Comparison of ENCODE assay signal across 12 mouse cellular contexts in genomic region chr14:75068430-75069112, GRCm38 (mm10). TPM values are rescaled to one million over a fixed set of nuclear protein-coding genes. Genes with fewer than 3 reads are reported as not detected.
A peak's percentile ranks its signal among the peaks of the same experiment; 100 is the strongest.
DNase-seq lines count a peak whose midpoint lies in the region; ATAC-seq and TF ChIP-seq lines count a peak whose summit lies in the region.
"Had no signal": no experiment of that assay in that cellular context is flagged by ENCODE, and none has a peak within 500 bp of the region (broad histone marks: within the 10 kb centered on the region; RNA-seq: fewer than 3 reads in every experiment).

No protein-coding gene starts in this region.

- TF ChIP-seq POLR2A in bone marrow macrophage, adult 2 months (IDR thresholded peaks at IDR 0.05; ENCODE audit: borderline replicate concordance, low read depth, low read length) = no peak

- no peak for TF ChIP-seq CTCF in bone marrow macrophage, adult 2 months (IDR thresholded peaks at IDR 0.05; ENCODE audit: low read depth, low read length)
- no peak for TF ChIP-seq CTCF in midbrain, postnatal 0 days (IDR thresholded peaks at IDR 0.05)

- H3K36me3 ChIP-seq in forebrain, embryonic 11.5 days (ENCODE audit: control insufficient read depth, insufficient read depth, low read length) = no peaks in the 10 kb centered on the region
- H3K36me3 ChIP-seq in forebrain, embryonic 10.5 days (replicated peaks) = no peaks in the 10 kb centered on the region
- no peaks in the 10 kb centered on the region for H3K36me3 ChIP-seq in midbrain, embryonic 11.5 days (ENCODE audit: control insufficient read depth, insufficient read depth, low read length)
- no peaks in the 10 kb centered on the region for H3K36me3 ChIP-seq in midbrain, postnatal 0 days (ENCODE audit: insufficient read depth, low read length)

- DNase-seq in forebrain, embryonic 11.5 days (ENCODE audit: low spot score) = peak; percentile 35
- no peak for DNase-seq in forebrain, embryonic 10.5 days (ENCODE audit: extremely low spot score, low spot score)
- DNase-seq in lung, postnatal 10 days = peak; percentile 16
- DNase-seq in spleen, postnatal 4 days (ENCODE audit: low spot score in 2 of 2) = peak; percentile 23 to 67
- no peak for DNase-seq in midbrain, embryonic 11.5 days (ENCODE audit: low spot score, missing footprints)
- no peak for DNase-seq in midbrain, postnatal 0 days (ENCODE audit: low spot score)
- DNase-seq in right cerebral cortex, postnatal 4 days = no peak
- DNase-seq: cerebellum, adult 9-10 months; kidney, adult 8-10 months; right cerebral cortex, postnatal 14 days had no signal

- no peak overlapping the region for H3K27ac ChIP-seq in forebrain, embryonic 11.5 days (ENCODE audit: low read depth, low read length)
- H3K27ac ChIP-seq in forebrain, embryonic 10.5 days = no peak overlapping the region
- peak overlapping the region; percentile 95 for H3K27ac ChIP-seq in bone marrow macrophage, adult 2 months (ENCODE audit: insufficient read depth, low read depth, low read length)
- H3K27ac ChIP-seq in midbrain, embryonic 11.5 days (ENCODE audit: low read depth, low read length) = no peak overlapping the region
- H3K27ac ChIP-seq in midbrain, postnatal 0 days (ENCODE audit: low read depth, low read length) = no peak overlapping the region
- H3K27ac ChIP-seq: heart, adult 2 months had no signal

- H3K9me3 ChIP-seq in forebrain, embryonic 11.5 days (ENCODE audit: control insufficient read depth, low read length) = no peaks in the 10 kb centered on the region
- no peaks in the 10 kb centered on the region for H3K9me3 ChIP-seq in forebrain, embryonic 10.5 days
- H3K9me3 ChIP-seq in midbrain, embryonic 11.5 days (ENCODE audit: control insufficient read depth, low read length) = no peaks in the 10 kb centered on the region
- H3K9me3 ChIP-seq in midbrain, postnatal 0 days (ENCODE audit: low read length) = no peaks in the 10 kb centered on the region

- H3K4me1 ChIP-seq in forebrain, embryonic 11.5 days (replicated peaks; ENCODE audit: control insufficient read depth, insufficient read depth, low read length) = no peaks in the 10 kb centered on the region
- no peaks in the 10 kb centered on the region for H3K4me1 ChIP-seq in forebrain, embryonic 10.5 days
- peaks cover 28% of the 10 kb centered on the region for H3K4me1 ChIP-seq in bone marrow macrophage, adult 2 months (ENCODE audit: control insufficient read depth, insufficient read depth, low read length)
- H3K4me1 ChIP-seq in midbrain, embryonic 11.5 days (ENCODE audit: control insufficient read depth, insufficient read depth, low read length) = no peaks in the 10 kb centered on the region
- H3K4me1 ChIP-seq in midbrain, postnatal 0 days (ENCODE audit: insufficient read depth, low read length) = no peaks in the 10 kb centered on the region

- no peak overlapping the region for H3K4me2 ChIP-seq in forebrain, embryonic 11.5 days (ENCODE audit: low read depth, low read length, severe bottlenecking)
- H3K4me2 ChIP-seq in midbrain, embryonic 11.5 days = no peak overlapping the region
- no peak overlapping the region for H3K4me2 ChIP-seq in midbrain, postnatal 0 days (ENCODE audit: low read depth, low read length, poor library complexity, severe bottlenecking)

- 90% methylated on average over 19 of the region's 19 CpGs for WGBS in forebrain, embryonic 11.5 days
- WGBS in forebrain, embryonic 10.5 days = 87% methylated on average over 19 of the region's 19 CpGs
- WGBS in midbrain, embryonic 11.5 days = 92% methylated on average over 18 of the region's 19 CpGs
- WGBS in midbrain, postnatal 0 days = 87% methylated on average over 16 of the region's 19 CpGs

- ATAC-seq in forebrain, embryonic 11.5 days (replicated peaks; ENCODE audit: low FRiP score) = no peak
- no peak for ATAC-seq in midbrain, embryonic 11.5 days (ENCODE audit: low FRiP score)
- no peak for ATAC-seq in midbrain, postnatal 0 days (ENCODE audit: low FRiP score)

- no peak overlapping the region for H3K4me3 ChIP-seq in forebrain, embryonic 11.5 days (ENCODE audit: low read depth, low read length)
- no peak overlapping the region for H3K4me3 ChIP-seq in forebrain, embryonic 10.5 days
- peak overlapping the region; percentile 60 for H3K4me3 ChIP-seq in bone marrow macrophage, adult 2 months (ENCODE audit: insufficient read depth, low read length)
- no peak overlapping the region for H3K4me3 ChIP-seq in midbrain, embryonic 11.5 days (ENCODE audit: low read depth, low read length)
- H3K4me3 ChIP-seq in midbrain, postnatal 0 days (ENCODE audit: low read depth, low read length) = no peak overlapping the region
- H3K4me3 ChIP-seq: heart, adult 2 months had no signal

- no peaks in the 10 kb centered on the region for H3K27me3 ChIP-seq in forebrain, embryonic 11.5 days (ENCODE audit: control insufficient read depth, insufficient read depth, low read length)
- no peaks in the 10 kb centered on the region for H3K27me3 ChIP-seq in forebrain, embryonic 10.5 days (ENCODE audit: poor library complexity, severe bottlenecking)
- H3K27me3 ChIP-seq in midbrain, embryonic 11.5 days (ENCODE audit: control insufficient read depth, insufficient read depth, low read length) = no peaks in the 10 kb centered on the region
- no peaks in the 10 kb centered on the region for H3K27me3 ChIP-seq in midbrain, postnatal 0 days (ENCODE audit: insufficient read depth, low read length)

- no peak overlapping the region for H3K9ac ChIP-seq in forebrain, embryonic 11.5 days (ENCODE audit: low read length)
- no peak overlapping the region for H3K9ac ChIP-seq in midbrain, embryonic 11.5 days (ENCODE audit: low read length)
- H3K9ac ChIP-seq in midbrain, postnatal 0 days (replicated peaks; ENCODE audit: low read length, poor library complexity, severe bottlenecking) = no peak overlapping the region

RNA-seq across cellular contexts. Expression of gene Rubcnl, which starts 52.7 kb away (rescaled TPM):
- polyA plus RNA-seq in forebrain, embryonic 11.5 days (2014; fragmentation: Nextera tagmentation; extraction: Ambion mirVana) = 0.32 TPM in 2 replicates
- 0.15 and 0.36 TPM in 2 replicates for polyA plus RNA-seq in forebrain, embryonic 10.5 days (2016; fragmentation: Nextera tagmentation; extraction: Ambion mirVana)
- polyA plus RNA-seq in bone marrow macrophage, adult 2 months (2012; ENCODE audit: insufficient read depth, insufficient read length, missing spikeins) = 8.3 and 9.0 TPM in 2 replicates
- 0.19 and 0.36 TPM in 2 replicates for polyA plus RNA-seq in midbrain, embryonic 11.5 days (2014; fragmentation: Nextera tagmentation; extraction: Ambion mirVana)
- 0.11 and 0.57 TPM in 2 replicates for total RNA-seq in midbrain, postnatal 0 days (2014; rRNA removed)
- polyA plus RNA-seq in midbrain, postnatal 0 days (2015; fragmentation: Nextera tagmentation; extraction: Ambion mirVana) = 0.06 and 0.15 TPM in 2 replicates

Comparison
In these comparisons a context has a peak if more than half of its experiments do, and no peak if none do; other contexts are left out.
1. DNase-seq: peak in forebrain, embryonic 11.5 days (single experiment), lung, postnatal 10 days (single experiment) and spleen, postnatal 4 days (2 of 2); none in forebrain, embryonic 10.5 days (single experiment), midbrain, embryonic 11.5 days (single experiment), midbrain, postnatal 0 days (single experiment) and right cerebral cortex, postnatal 4 days (single experiment).